Mouse (Mus musculus): ENCODE measurements around the gene Hs3st2.

Hs3st2 gene

DNA sequence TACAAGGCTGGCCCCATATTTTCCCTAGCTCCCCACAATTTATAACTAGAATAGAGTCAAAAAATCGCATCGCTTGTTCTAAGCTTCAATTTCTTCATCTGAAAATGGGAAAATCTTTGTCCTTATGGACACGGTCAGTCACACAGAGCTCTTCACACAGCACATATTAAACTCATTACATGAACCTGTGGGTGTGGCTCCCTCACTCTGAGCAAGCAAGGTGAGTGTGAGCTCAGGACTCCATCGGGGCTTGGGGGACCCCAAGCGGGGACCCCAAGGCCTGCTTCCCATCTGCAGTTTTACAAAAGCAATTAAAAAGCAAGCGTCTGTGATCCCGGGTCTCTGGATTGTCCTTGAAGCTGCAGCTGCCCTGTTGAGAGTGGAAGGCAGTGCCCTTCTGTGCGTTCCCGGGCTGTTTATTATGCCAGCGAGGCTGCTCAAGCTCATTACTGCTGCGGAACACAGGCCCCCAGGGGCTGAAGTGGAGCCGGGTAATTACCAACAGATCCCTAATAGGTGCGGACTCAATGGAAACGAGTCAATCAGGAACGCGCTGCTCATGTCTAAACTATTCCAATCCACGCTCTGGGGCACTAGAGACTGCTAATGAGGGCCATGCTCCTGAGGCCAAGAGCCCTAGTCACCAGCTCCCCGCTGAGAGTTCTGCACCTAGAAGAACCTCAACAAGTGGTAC is 157.8 kb downstream of the Hs3st2 start:
- DNase-seq (ENCODE audit: extremely low spot score), result no peak

All from embryo, embryonic 9.5 days (tissue).